Comparison of ENCODE assay signal across 17 mouse cellular contexts in the genomic region with DNA sequence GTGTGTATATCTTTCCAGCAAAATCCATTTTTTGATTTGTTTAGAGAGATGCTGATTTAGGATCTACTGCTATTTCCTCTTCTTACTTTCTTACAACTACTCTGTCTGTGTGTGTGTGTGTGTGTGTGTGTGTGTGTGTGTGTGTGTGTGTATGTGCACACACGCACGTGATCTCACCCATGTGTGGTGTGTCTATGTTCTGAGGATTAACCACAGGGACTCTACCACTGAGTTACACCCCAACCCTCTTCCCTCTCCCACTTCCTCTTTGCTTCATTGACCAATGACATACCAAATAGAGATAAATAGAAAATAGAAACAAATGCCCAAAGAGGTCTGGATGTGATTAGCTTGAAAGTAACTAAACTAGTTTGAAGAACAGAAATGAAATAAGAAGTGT. TPM values are rescaled to one million over a fixed set of nuclear protein-coding genes. Genes with fewer than 3 reads are reported as not detected.
A peak's percentile ranks its signal among the peaks of the same experiment; 100 is the strongest.
DNase-seq lines count a peak whose midpoint lies in the region; ATAC-seq lines count a peak whose summit lies in the region.
"Had no signal": no experiment of that assay in that cellular context is flagged by ENCODE, and none has a peak within 500 bp of the region (broad histone marks: within the 10 kb centered on the region; RNA-seq: fewer than 3 reads in every experiment).

No protein-coding gene starts in this region.

- no peaks in the 10 kb centered on the region for H3K4me1 ChIP-seq in liver, embryonic 11.5 days (replicated peaks; ENCODE audit: control insufficient read depth, insufficient read depth, low read length)
- no peaks in the 10 kb centered on the region for H3K4me1 ChIP-seq in liver, embryonic 16.5 days (ENCODE audit: control insufficient read depth, low read depth, low read length)
- H3K4me1 ChIP-seq: heart, embryonic 12.5 days; limb, embryonic 12.5 days had no signal

- no peaks in the 10 kb centered on the region for H3K27me3 ChIP-seq in liver, embryonic 11.5 days (replicated peaks; ENCODE audit: control insufficient read depth, insufficient read depth, low read length)
- no peaks in the 10 kb centered on the region for H3K27me3 ChIP-seq in liver, embryonic 16.5 days (ENCODE audit: control insufficient read depth, insufficient read depth, low read depth, low read length)
- H3K27me3 ChIP-seq: heart, embryonic 12.5 days; limb, embryonic 12.5 days had no signal

- H3K27ac ChIP-seq in liver, embryonic 11.5 days (ENCODE audit: low read depth, low read length): no peak overlapping the region
- H3K27ac ChIP-seq in liver, embryonic 16.5 days (ENCODE audit: low read length): no peak overlapping the region
- H3K27ac ChIP-seq: limb, embryonic 12.5 days had no signal

- H3K9ac ChIP-seq in liver, embryonic 11.5 days (ENCODE audit: low read depth, low read length): no peak overlapping the region
- H3K9ac ChIP-seq in liver, embryonic 16.5 days (ENCODE audit: low read depth, low read length): no peak overlapping the region
- H3K9ac ChIP-seq: heart, embryonic 12.5 days; limb, embryonic 12.5 days had no signal

- no peak for ATAC-seq in liver, embryonic 11.5 days (replicated peaks; ENCODE audit: low FRiP score)
- ATAC-seq in liver, embryonic 16.5 days (ENCODE audit: low read depth): 0 out of 2 replicates have a peak, but pooled peaks have one; percentile 30
- peak; percentile 98 for ATAC-seq in monocyte, adult 5-6 weeks (replicated peaks; ENCODE audit: insufficient number of reproducible peaks, low FRiP score, low TSS enrichment, poor library complexity, severe bottlenecking)
- ATAC-seq: CD4-positive, CD25-positive, alpha-beta regulatory T cell, adult 4 months; intestine, postnatal 0 days had no signal

- DNase-seq in liver: peak; percentile 6
- no peak for DNase-seq in liver, embryonic 11.5 days (ENCODE audit: low spot score)
- peak; percentile 18 for DNase-seq in CD4-positive helper T cell, adult 2 months (ENCODE audit: low read depth, low spot score)
- DNase-seq in Muller cell, postnatal 12 days (ENCODE audit: inconsistent ontology term): no peak
- DNase-seq in ovary, postnatal 10 days (ENCODE audit: low spot score): no peak
- DNase-seq in retina, postnatal 1 day: no peak
- DNase-seq: cerebellum, postnatal 10 days; gastrocnemius, postnatal 14 days; kidney, postnatal 4 days had no signal

- H3K9me3 ChIP-seq in liver, embryonic 11.5 days (ENCODE audit: control insufficient read depth, low read length): no peaks in the 10 kb centered on the region
- H3K9me3 ChIP-seq in liver, embryonic 16.5 days (replicated peaks; ENCODE audit: control insufficient read depth, low read length): no peaks in the 10 kb centered on the region
- H3K9me3 ChIP-seq: heart, embryonic 12.5 days had no signal

- H3K4me2 ChIP-seq in liver, embryonic 11.5 days: no peak overlapping the region
- no peak overlapping the region for H3K4me2 ChIP-seq in liver, embryonic 16.5 days (ENCODE audit: low read depth, low read length)
- H3K4me2 ChIP-seq: heart, embryonic 12.5 days; limb, embryonic 12.5 days had no signal

- no peak overlapping the region for H3K4me3 ChIP-seq in liver, embryonic 11.5 days (ENCODE audit: low read depth, low read length)
- no peak overlapping the region for H3K4me3 ChIP-seq in liver, embryonic 16.5 days (ENCODE audit: low read depth, low read length)
- H3K4me3 ChIP-seq: erythroblast, embryonic 14.5 days; heart, embryonic 12.5 days; limb, embryonic 12.5 days had no signal

- H3K36me3 ChIP-seq in liver, embryonic 11.5 days (ENCODE audit: control insufficient read depth, insufficient read depth, low read length): no peaks in the 10 kb centered on the region
- H3K36me3 ChIP-seq in liver, embryonic 16.5 days (ENCODE audit: control insufficient read depth, insufficient read depth): no peaks in the 10 kb centered on the region
- H3K36me3 ChIP-seq: heart, embryonic 12.5 days; limb, embryonic 12.5 days had no signal

- WGBS in liver, embryonic 11.5 days: 58% methylated on average over 2 of the region's 2 CpGs
- 11% methylated on average over 2 of the region's 2 CpGs for WGBS in liver, embryonic 16.5 days (ENCODE audit: insufficient replicate concordance)

RNA-seq across cellular contexts. Expression of gene Gpr141, which starts 4.0 kb away (rescaled TPM):
- 1.1 and 1.2 TPM in 2 replicates for polyA plus RNA-seq in liver, embryonic 11.5 days (2014; fragmentation: Nextera tagmentation; extraction: Ambion mirVana)
- polyA plus RNA-seq in liver, embryonic 16.5 days (2015; fragmentation: Nextera tagmentation; extraction: Ambion mirVana): 4.1 and 4.3 TPM in 2 replicates
- 155 to 242 TPM (median 218 TPM) in 3 replicates for total RNA-seq in monocyte, adult 5-6 weeks (2017)
- total RNA-seq: gastrocnemius, postnatal 14 days; left cerebral cortex, adult 18-20 months had no signal
- polyA plus RNA-seq: CD4-positive, CD25-positive, alpha-beta regulatory T cell, adult 4 months; erythroblast, embryonic 14.5 days had no signal

Comparison
In these comparisons a context has a peak if more than half of its experiments do, and no peak if none do; other contexts are left out.
1. DNase-seq: peak in liver (single experiment) and CD4-positive helper T cell, adult 2 months (single experiment); none in liver, embryonic 11.5 days (single experiment), Muller cell, postnatal 12 days (single experiment), ovary, postnatal 10 days (single experiment) and retina, postnatal 1 day (single experiment).